Mouse (Mus musculus) forebrain, embryonic 16.5 days (tissue): Measurements from ENCODE around the gene Erf. TPM values are rescaled to one million over a fixed set of nuclear protein-coding genes. Genes with fewer than 3 reads are reported as not detected.

Experiments
- ATAC-seq: fragments of 200-750 bp; cut with Nextera tagmentation; 2 replicates; pipeline ENCODE4 v1.8.0; 2017; ENCODE audit warnings: mild to moderate bottlenecking, moderate library complexity
- H3K27ac ChIP-seq: fragments of 300-500 bp; sonication (generic); 2 replicates; pipeline ENCODE4 v1.5.1; 2014; ENCODE audit warnings: low read length, control low read depth
- H3K27me3 ChIP-seq: fragments of 300-500 bp; sonication (generic); replicated peaks from 2 replicates; pipeline ENCODE4 v1.6.1; 2014; ENCODE audit warnings: low read length; ENCODE audit not compliant: control insufficient read depth, insufficient read depth
- H3K36me3 ChIP-seq: fragments of 300-500 bp; sonication (generic); 2 replicates; pipeline ENCODE4 v1.6.1; 2014; ENCODE audit not compliant: control insufficient read depth, insufficient read depth
- H3K4me1 ChIP-seq: fragments of 300-500 bp; sonication (generic); replicated peaks from 2 replicates; pipeline ENCODE4 v1.6.1; 2014; ENCODE audit warnings: low read length; ENCODE audit not compliant: control insufficient read depth, insufficient read depth
- H3K4me2 ChIP-seq: fragments of 300-500 bp; sonication (generic); 2 replicates; pipeline ENCODE4 v1.6.1; 2014; ENCODE audit warnings: mild to moderate bottlenecking, low read length, control low read depth
- H3K4me3 ChIP-seq: fragments of 300-500 bp; sonication (generic); replicated peaks from 2 replicates; pipeline ENCODE4 v1.5.1; 2014; ENCODE audit warnings: mild to moderate bottlenecking, low read length, control low read depth
- H3K9ac ChIP-seq: fragments of 300-500 bp; sonication (generic); replicated peaks from 2 replicates; pipeline ENCODE4 v1.6.1; 2014; ENCODE audit warnings: low read depth, low read length, control low read depth
- H3K9me3 ChIP-seq: fragments of 300-500 bp; sonication (generic); 2 replicates; pipeline ENCODE4 v1.6.1; 2016; ENCODE audit warnings: low read length; ENCODE audit not compliant: control insufficient read depth
- WGBS: fragments of 180-500 bp; shearing (Covaris S2); extraction: QIAGEN DNeasy Blood & Tissue Kit; methylation state at CpG from one replicate; pipeline ENCODE4 v1.1.7; 2014; 5-methylcytosine and 5-hydroxymethylcytosine counted together
- polyA plus RNA-seq: library from polyadenylated mRNA; unstranded; fragments of >200 nt; fragmentation: Nextera tagmentation; extraction: Ambion mirVana; gene quantifications from 2 replicates; pipeline ENCODE4 v1.2.1, GENCODE M21; 2015

The Erf gene
- polyA plus RNA-seq, 1 experiment from 2014 or later = 4.8 TPM

GRCm38 (mm10) chr7:25261896-25262295, 11.3 kb upstream of the Erf start:
- 71% methylated on average over 1 of the region's 1 CpGs for WGBS
- no peaks in the 10 kb centered on the region for H3K9me3 ChIP-seq
- H3K27ac ChIP-seq = no peak overlapping the region
- H3K4me1 ChIP-seq = peaks cover 2% of the 10 kb centered on the region
- H3K36me3 ChIP-seq = no peaks in the 10 kb centered on the region
- H3K9ac ChIP-seq = no peak overlapping the region
- no peak overlapping the region for H3K4me3 ChIP-seq
- ATAC-seq = no peak
- no peaks in the 10 kb centered on the region for H3K27me3 ChIP-seq
- no peak overlapping the region for H3K4me2 ChIP-seq

- Histone ChIP-seq H3K27ac (peak overlapping the region; percentile 43), H3K4me3 (peak overlapping the region; percentile 80), H3K4me2 (peak overlapping the region; percentile 83), H3K36me3 (no peaks in the 10 kb centered on the region), H3K9ac (peak overlapping the region; percentile 54; the same call in 1 of the 2 replicates), H3K9me3 (no peaks in the 10 kb centered on the region), H3K27me3 (no peaks in the 10 kb centered on the region), H3K4me1 (peaks cover 34% of the 10 kb centered on the region)
- no peak for ATAC-seq
- 13% methylated on average over 8 of the region's 8 CpGs for WGBS
Observed at GRCm38 (mm10) chr7:25251822-25252221, 1.3 kb upstream of the Erf start.

- WGBS = 2% methylated on average over 22 of the region's 22 CpGs
- Histone ChIP-seq H3K27me3 (no peaks in the 10 kb centered on the region), H3K4me3 (peak overlapping the region; percentile 80), H3K27ac (peak overlapping the region; percentile 43), H3K9ac (peak overlapping the region; percentile 54), H3K9me3 (no peaks in the 10 kb centered on the region), H3K4me1 (peaks cover 40% of the 10 kb centered on the region), H3K4me2 (peak overlapping the region; percentile 83), H3K36me3 (no peaks in the 10 kb centered on the region)
- no peak for ATAC-seq
Observed at GRCm38 (mm10) chr7:25251071-25251791, 670 bp upstream of the Erf start.

GRCm38 (mm10) chr7:25249314-25250140, 1.0 kb downstream of the Erf start:
- peak overlapping the region; percentile 90 for H3K27ac ChIP-seq
- peak overlapping the region; percentile 65 for H3K9ac ChIP-seq
- no peaks in the 10 kb centered on the region for H3K9me3 ChIP-seq
- H3K4me1 ChIP-seq = peaks cover 46% of the 10 kb centered on the region
- H3K4me3 ChIP-seq = peak overlapping the region; percentile 80
- H3K27me3 ChIP-seq = no peaks in the 10 kb centered on the region
- WGBS = under 1% methylated on average over 49 of the region's 73 CpGs
- H3K4me2 ChIP-seq = peak overlapping the region; percentile 83
- no peaks in the 10 kb centered on the region for H3K36me3 ChIP-seq
- ATAC-seq = peak; percentile 21

- H3K4me2 ChIP-seq = peak overlapping the region; percentile 83
- H3K4me3 ChIP-seq = peak overlapping the region; percentile 80
- H3K4me1 ChIP-seq = peaks cover 46% of the 10 kb centered on the region
- peak; percentile 13 for ATAC-seq
- H3K9me3 ChIP-seq = no peaks in the 10 kb centered on the region
- no peaks in the 10 kb centered on the region for H3K36me3 ChIP-seq
- whole genome bisulfite sequencing = under 1% methylated on average over 25 of the region's 25 CpGs
- H3K9ac ChIP-seq = peak overlapping the region; percentile 65
- peak overlapping the region; percentile 90 for H3K27ac ChIP-seq
- no peaks in the 10 kb centered on the region for H3K27me3 ChIP-seq
Observed at GRCm38 (mm10) chr7:25248846-25249313, 1.7 kb downstream of the Erf start.

- peak overlapping the region; percentile 83 for H3K4me2 ChIP-seq
- WGBS = 1% methylated on average over 18 of the region's 18 CpGs
- H3K9ac ChIP-seq = peak overlapping the region; percentile 65
- peak; percentile 50 for ATAC-seq
- peak overlapping the region; percentile 80 for H3K4me3 ChIP-seq
- peaks cover 46% of the 10 kb centered on the region for H3K4me1 ChIP-seq
- peak overlapping the region; percentile 90 for H3K27ac ChIP-seq
- no peaks in the 10 kb centered on the region for H3K27me3 ChIP-seq
- H3K36me3 ChIP-seq = no peaks in the 10 kb centered on the region
- H3K9me3 ChIP-seq = no peaks in the 10 kb centered on the region
Observed at GRCm38 (mm10) chr7:25248018-25248647, 2.4 kb downstream of the Erf start.

GRCm38 (mm10) chr7:25247498-25247897, 3.1 kb downstream of the Erf start:
- Histone ChIP-seq H3K9ac (peak overlapping the region; percentile 65), H3K4me1 (peaks cover 46% of the 10 kb centered on the region), H3K27me3 (no peaks in the 10 kb centered on the region), H3K4me2 (peak overlapping the region; percentile 83), H3K4me3 (peak overlapping the region; percentile 80), H3K9me3 (no peaks in the 10 kb centered on the region), H3K36me3 (no peaks in the 10 kb centered on the region), H3K27ac (peak overlapping the region; percentile 90)
- ATAC-seq = no peak
- WGBS = 10% methylated on average over 3 of the region's 3 CpGs

- peak overlapping the region; percentile 65 for H3K9ac ChIP-seq
- 34% methylated on average over 4 of the region's 4 CpGs for WGBS
- peak overlapping the region; percentile 80 for H3K4me3 ChIP-seq
- peak overlapping the region; percentile 83 for H3K4me2 ChIP-seq
- H3K9me3 ChIP-seq = no peaks in the 10 kb centered on the region
- H3K27me3 ChIP-seq = no peaks in the 10 kb centered on the region
- ATAC-seq = no peak
- no peaks in the 10 kb centered on the region for H3K36me3 ChIP-seq
- peaks cover 45% of the 10 kb centered on the region for H3K4me1 ChIP-seq
- H3K27ac ChIP-seq = peak overlapping the region; percentile 90
Observed at GRCm38 (mm10) chr7:25246759-25247137, 3.8 kb downstream of the Erf start.
